Mouse (Mus musculus) C2C12 (cell line): ENCODE results near the gene Hist1h1t. TPM values are rescaled to one million over a fixed set of nuclear protein-coding genes. Genes with fewer than 3 reads are reported as not detected.

ENCODE experiments used
- H3K27me3 ChIP-seq: one replicate; pipeline ENCODE4 v1.6.1; 2011; ENCODE audit not compliant: control insufficient read depth, insufficient read depth, insufficient read length
- H3K36me3 ChIP-seq: one replicate; pipeline ENCODE4 v1.6.1; 2011; ENCODE audit not compliant: control insufficient read depth, insufficient read depth
- H3K4me3 ChIP-seq: one replicate; pipeline ENCODE4 v1.5.1; 2011; ENCODE audit warnings: mild to moderate bottlenecking, control low read depth; ENCODE audit not compliant: poor library complexity, insufficient read depth, severe bottlenecking
- H3K79me2 ChIP-seq: one replicate; pipeline ENCODE4 v1.6.1; 2011; ENCODE audit not compliant: control insufficient read depth, insufficient read depth
- H3K79me3 ChIP-seq: one replicate; pipeline ENCODE4 v1.6.1; 2011; ENCODE audit warnings: low read depth, control low read depth
- H3ac ChIP-seq: one replicate; pipeline ENCODE3; 2011; ENCODE audit warnings: low read depth; ENCODE audit not compliant: control insufficient read depth, insufficient read length
- CEBPB ChIP-seq: IDR thresholded peaks from one replicate; pipeline ENCODE4 v1.6.1; 2011; ENCODE audit warnings: low read depth, mild to moderate bottlenecking, control low read depth, moderate library complexity
- CTCF ChIP-seq: IDR thresholded peaks from one replicate; pipeline ENCODE4 v1.5.1; 2011; ENCODE audit not compliant: control insufficient read depth, insufficient read depth, insufficient read length
- FOSL1 ChIP-seq: IDR thresholded peaks from one replicate; pipeline ENCODE4 v1.8.0; 2011; ENCODE audit warnings: mild to moderate bottlenecking, low read length; ENCODE audit not compliant: poor library complexity, insufficient read depth, severe bottlenecking
- MAX ChIP-seq: IDR thresholded peaks from one replicate; pipeline ENCODE4 v1.6.1; 2011; ENCODE audit warnings: mild to moderate bottlenecking, control low read depth
- MYOD1 ChIP-seq: IDR thresholded peaks from one replicate; pipeline ENCODE4 v1.6.1; 2011; ENCODE audit warnings: low read depth; ENCODE audit not compliant: control insufficient read depth, insufficient read length
- MYOG ChIP-seq: IDR thresholded peaks from one replicate; pipeline ENCODE4 v1.6.1; 2011; ENCODE audit not compliant: control insufficient read depth, insufficient read length; ENCODE audit errors: extremely low read depth
- USF1 ChIP-seq: IDR thresholded peaks from one replicate; pipeline ENCODE4 v1.6.1; 2011; ENCODE audit warnings: low read depth, mild to moderate bottlenecking, control low read depth, moderate library complexity
- microRNA-seq: library from miRNA; unstranded; fragments of <30 nt; microRNA quantifications from one replicate; pipeline ENCODE4, GENCODE M21; 2019; ENCODE audit warnings: borderline microRNAs expressed
- polyA plus RNA-seq: library from polyadenylated mRNA; unstranded; fragments of >200 nt; fragmentation: generic; extraction: Trizol; gene quantifications from one replicate; pipeline ENCODE4 v1.2.1, GENCODE M21; 2012; ENCODE audit warnings: missing spikeins

The Hist1h1t gene
- polyA plus RNA-seq, 1 experiment, result not detected

DNA sequence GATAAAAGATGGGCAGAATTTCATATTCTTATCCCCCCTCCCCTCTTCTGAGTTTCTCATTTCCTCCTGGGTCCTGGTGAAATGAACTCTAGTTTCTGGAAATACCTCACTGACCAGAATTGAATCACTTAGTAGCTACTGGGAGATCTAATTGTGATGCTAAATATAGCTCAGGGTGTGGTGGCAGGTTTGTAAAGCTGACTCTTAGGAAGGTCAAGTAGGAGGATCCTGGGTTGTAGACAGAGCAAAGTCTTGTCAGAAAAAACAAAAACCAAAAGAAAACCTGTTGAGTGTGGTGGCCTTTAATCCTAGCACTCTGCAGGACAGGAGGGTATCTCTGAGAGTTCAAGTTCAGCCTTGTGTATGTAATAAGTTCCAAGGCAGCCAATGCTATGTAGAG is 46.4 kb downstream of the Hist1h1t start:
- no peak overlapping the region for H3K4me3 ChIP-seq
- H3K79me2 ChIP-seq, result no peaks in the 10 kb centered on the region
- TF ChIP-seq MAX, result no peak
- no peak for TF ChIP-seq USF1
- TF ChIP-seq MYOD1, result no peak
- H3K27me3 ChIP-seq, result no peaks in the 10 kb centered on the region
- H3ac ChIP-seq, result no peak overlapping the region
- peaks cover 1% of the 10 kb centered on the region for H3K79me3 ChIP-seq
- H3K36me3 ChIP-seq, result no peaks in the 10 kb centered on the region

DNA sequence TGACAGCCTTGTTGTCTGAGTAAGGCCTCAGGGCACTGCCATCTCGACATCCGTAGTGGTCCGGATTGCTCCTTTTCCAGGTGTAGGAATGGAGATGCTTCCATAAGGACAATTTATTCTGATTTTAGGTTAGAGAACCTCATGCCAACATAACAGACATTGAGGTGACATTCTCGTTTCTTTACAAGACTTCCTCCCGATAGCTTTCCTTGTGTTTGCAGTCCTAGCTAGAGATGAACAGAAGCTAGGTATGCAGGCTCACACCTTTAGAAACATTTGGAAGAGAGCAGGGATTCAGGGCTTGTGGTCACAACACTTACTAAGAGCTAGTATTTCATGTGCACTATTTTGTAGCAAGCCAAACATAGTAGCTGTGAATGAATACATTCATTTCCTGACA is 47.6 kb downstream of the Hist1h1t start:
- H3K79me3 ChIP-seq, result peaks cover 1% of the 10 kb centered on the region
- no peaks in the 10 kb centered on the region for H3K79me2 ChIP-seq
- H3K4me3 ChIP-seq, result no peak overlapping the region
- H3ac ChIP-seq, result no peak overlapping the region
- no peaks in the 10 kb centered on the region for H3K27me3 ChIP-seq
- TF ChIP-seq MYOD1, result no peak
- H3K36me3 ChIP-seq, result no peaks in the 10 kb centered on the region

DNA sequence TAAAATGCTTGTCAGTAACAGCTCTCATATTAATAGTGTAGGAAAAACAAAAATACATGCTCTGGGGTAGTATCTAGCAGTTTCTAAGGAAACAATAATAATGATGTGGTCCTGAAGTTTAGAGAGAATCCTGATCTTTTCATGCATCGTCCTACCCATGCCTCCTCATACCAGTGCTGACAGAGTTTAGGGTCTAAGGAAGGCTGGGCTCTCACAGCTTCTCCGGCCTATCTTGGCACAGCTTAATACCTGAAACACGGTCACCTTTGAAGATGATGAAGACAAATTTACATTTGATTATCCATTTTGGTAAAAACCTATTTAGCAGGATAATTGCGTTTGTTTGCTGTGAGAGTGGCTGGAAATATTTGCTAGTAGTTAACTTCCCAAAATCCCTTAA is 48.3 kb downstream of the Hist1h1t start:
- Histone ChIP-seq H3K27me3 (no peaks in the 10 kb centered on the region), H3K79me2 (no peaks in the 10 kb centered on the region), H3K4me3 (no peak overlapping the region), H3ac (no peak overlapping the region), H3K36me3 (no peaks in the 10 kb centered on the region), H3K79me3 (peaks cover 1% of the 10 kb centered on the region)
- TF ChIP-seq CTCF, result no peak
- TF ChIP-seq MYOG, result no peak
- TF ChIP-seq USF1, result no peak
- no peak for TF ChIP-seq FOSL1
- no peak for TF ChIP-seq MYOD1
- no peak for TF ChIP-seq MAX
- no peak for TF ChIP-seq CEBPB

DNA sequence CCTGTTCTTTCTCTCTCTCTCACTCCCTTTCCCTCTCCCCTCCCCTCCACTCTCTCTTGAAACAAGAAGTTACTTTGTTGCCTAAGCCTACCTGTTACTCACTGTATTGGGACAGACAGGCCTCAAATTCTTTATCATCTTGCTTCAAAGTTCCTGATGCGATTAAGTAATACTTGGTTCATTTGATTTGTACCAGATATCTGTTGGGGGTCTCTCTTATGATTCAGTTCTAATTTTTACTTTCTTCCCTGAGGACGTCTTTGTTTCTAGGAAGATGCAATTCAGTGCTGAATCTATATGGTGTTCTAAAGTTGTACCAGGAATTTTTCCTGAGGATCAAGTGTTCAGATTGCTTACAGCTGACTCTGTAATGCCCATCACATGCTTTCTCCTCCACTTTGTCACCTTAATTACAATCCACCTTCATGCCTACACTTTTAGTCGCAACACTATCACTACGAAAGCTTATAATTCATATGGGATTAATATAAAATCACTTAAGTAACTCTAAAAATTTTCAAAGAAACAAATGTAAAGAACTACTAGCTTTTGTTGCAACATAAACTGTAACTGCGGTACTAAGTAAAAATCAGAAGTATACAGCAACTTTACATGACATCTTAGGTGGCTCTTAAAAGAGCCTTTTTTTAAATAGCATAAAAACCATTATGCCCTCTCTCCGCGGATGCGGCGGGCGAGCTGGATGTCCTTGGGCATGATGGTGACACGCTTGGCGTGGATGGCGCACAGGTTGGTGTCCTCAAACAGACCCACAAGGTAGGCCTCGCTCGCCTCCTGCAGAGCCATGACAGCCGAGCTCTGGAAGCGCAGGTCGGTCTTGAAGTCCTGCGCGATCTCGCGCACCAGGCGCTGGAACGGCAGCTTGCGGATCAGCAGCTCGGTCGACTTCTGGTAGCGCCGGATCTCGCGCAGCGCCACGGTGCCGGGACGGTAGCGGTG is 49.1 kb downstream of the Hist1h1t start:
- H3K4me3 ChIP-seq, result peak overlapping the region; percentile 23
- H3ac ChIP-seq, result peak overlapping the region; percentile 48
- no peaks in the 10 kb centered on the region for H3K27me3 ChIP-seq
- TF ChIP-seq MYOD1 (no peak), USF1 (no peak), FOSL1 (peak; percentile 10), MYOG (no peak), CTCF (no peak), CEBPB (peak; percentile 16), MAX (peak; percentile 9)
- H3K79me3 ChIP-seq, result peaks cover 1% of the 10 kb centered on the region
- no peaks in the 10 kb centered on the region for H3K36me3 ChIP-seq
- no peaks in the 10 kb centered on the region for H3K79me2 ChIP-seq

GRCm38 (mm10) chr13:23745381-23746161 is 50.0 kb downstream of the Hist1h1t start, which contains the start of gene Hist1h3c:
Hist1h3c (minus strand) TSS chr13:23745602.
- Histone ChIP-seq H3K79me2 (no peaks in the 10 kb centered on the region), H3ac (peak within 1 kb of the TSS; percentile 76), H3K36me3 (no peaks in the 10 kb centered on the region), H3K27me3 (no peaks in the 10 kb centered on the region), H3K79me3 (peaks cover 1% of the 10 kb centered on the region), H3K4me3 (peak within 1 kb of the TSS; percentile 23)
- TF ChIP-seq FOSL1 (no peak), CEBPB (no peak), CTCF (no peak), MAX (no peak), MYOD1 (no peak), MYOG (no peak), USF1 (peak; percentile 50)

Small RNA genes within 50 kb of the gene (microRNA-seq; reads per million reads assigned to microRNA genes)
- gene Gm44314 (not detected), gene Gm44350 (not detected)

Other genes with a start within 250 kb of the Hist1h1t start
- gene Btn1a1, start 229.9 kb upstream of the Hist1h1t start, polyA plus RNA-seq, result not detected
- 0.07 TPM for gene Btn2a2, start 207.0 kb upstream of the Hist1h1t start, polyA plus RNA-seq
- 6.9 TPM for gene Hist1h4h, start 164.8 kb upstream of the Hist1h1t start, polyA plus RNA-seq
- gene Hist1h2af, start 161.9 kb upstream of the Hist1h1t start, polyA plus RNA-seq, result 98.1 TPM
- gene Hist1h3g, start 160.4 kb upstream of the Hist1h1t start, polyA plus RNA-seq, result 5.5 TPM
- 1.2 TPM for gene Hist1h2bh, start 152.4 kb upstream of the Hist1h1t start, polyA plus RNA-seq
- 1.2 TPM for gene Hist1h3f, start 151.8 kb upstream of the Hist1h1t start, polyA plus RNA-seq
- 7.4 TPM for gene Hist1h4f, start 144.2 kb upstream of the Hist1h1t start, polyA plus RNA-seq
- gene Hist1h1d, start 142.6 kb upstream of the Hist1h1t start, polyA plus RNA-seq, result 0.25 TPM
- 2.8 TPM for gene Hist1h3e, start 133.4 kb upstream of the Hist1h1t start, polyA plus RNA-seq
- 12.6 TPM for gene Hist1h2ae, start 124.6 kb upstream of the Hist1h1t start, polyA plus RNA-seq
- gene Hist1h2bg, start 124.4 kb upstream of the Hist1h1t start, polyA plus RNA-seq, result 9.9 TPM
- 4.5 TPM for gene Hist1h2bf, start 121.6 kb upstream of the Hist1h1t start, polyA plus RNA-seq
- gene Hist1h2ad, start 121.4 kb upstream of the Hist1h1t start, polyA plus RNA-seq, result 0.73 TPM
- gene Hist1h3d, start 120.1 kb upstream of the Hist1h1t start, polyA plus RNA-seq, result 1.9 TPM
- 2.8 TPM for gene Hist1h4d, start 114.2 kb upstream of the Hist1h1t start, polyA plus RNA-seq
- 0.98 TPM for gene Hist1h2be, start 74.7 kb upstream of the Hist1h1t start, polyA plus RNA-seq
- 1.2 TPM for gene Hist1h1e, start 73.3 kb upstream of the Hist1h1t start, polyA plus RNA-seq
- 0.54 TPM for gene Hist1h2ac, start 11.9 kb upstream of the Hist1h1t start, polyA plus RNA-seq
- gene Hist1h2bc, start 11.6 kb upstream of the Hist1h1t start, polyA plus RNA-seq, result 16.8 TPM
- gene Hist1h4c, start 2.6 kb downstream of the Hist1h1t start, polyA plus RNA-seq, result 0.62 TPM
- 0.91 TPM for gene Hfe, start 15.0 kb downstream of the Hist1h1t start, polyA plus RNA-seq
- 45.9 TPM for gene Hist1h1c, start 43.0 kb downstream of the Hist1h1t start, polyA plus RNA-seq
- 6.1 TPM for gene Hist1h3c, start 49.8 kb downstream of the Hist1h1t start, polyA plus RNA-seq
- 2.8 TPM for gene Hist1h2bb, start 50.9 kb downstream of the Hist1h1t start, polyA plus RNA-seq
- gene Hist1h2ab, start 55.3 kb downstream of the Hist1h1t start, polyA plus RNA-seq, result 9.3 TPM
- gene Hist1h3b, start 56.5 kb downstream of the Hist1h1t start, polyA plus RNA-seq, result 2.0 TPM
- 16.8 TPM for gene Hist1h4b, start 61.2 kb downstream of the Hist1h1t start, polyA plus RNA-seq
- 6.8 TPM for gene Hist1h4a, start 65.4 kb downstream of the Hist1h1t start, polyA plus RNA-seq
- 2.4 TPM for gene Hist1h3a, start 66.6 kb downstream of the Hist1h1t start, polyA plus RNA-seq
- 1.5 TPM for gene Hist1h1a, start 67.9 kb downstream of the Hist1h1t start, polyA plus RNA-seq
- gene Trim38, start 74.1 kb downstream of the Hist1h1t start, polyA plus RNA-seq, result 0.02 TPM
- gene Slc17a2, start 111.2 kb downstream of the Hist1h1t start, polyA plus RNA-seq, result not detected
- not detected for gene Slc17a3, start 143.6 kb downstream of the Hist1h1t start, polyA plus RNA-seq
- not detected for gene Slc17a1, start 171.9 kb downstream of the Hist1h1t start, polyA plus RNA-seq
- not detected for gene Slc17a4, start 219.2 kb downstream of the Hist1h1t start, polyA plus RNA-seq
- not detected for gene Hist1h2ba, start 238.3 kb downstream of the Hist1h1t start, polyA plus RNA-seq
- not detected for gene Hist1h2aa, start 238.6 kb downstream of the Hist1h1t start, polyA plus RNA-seq